Mouse (Mus musculus): Measurements from ENCODE around the gene Hist3h2a.

DNA sequence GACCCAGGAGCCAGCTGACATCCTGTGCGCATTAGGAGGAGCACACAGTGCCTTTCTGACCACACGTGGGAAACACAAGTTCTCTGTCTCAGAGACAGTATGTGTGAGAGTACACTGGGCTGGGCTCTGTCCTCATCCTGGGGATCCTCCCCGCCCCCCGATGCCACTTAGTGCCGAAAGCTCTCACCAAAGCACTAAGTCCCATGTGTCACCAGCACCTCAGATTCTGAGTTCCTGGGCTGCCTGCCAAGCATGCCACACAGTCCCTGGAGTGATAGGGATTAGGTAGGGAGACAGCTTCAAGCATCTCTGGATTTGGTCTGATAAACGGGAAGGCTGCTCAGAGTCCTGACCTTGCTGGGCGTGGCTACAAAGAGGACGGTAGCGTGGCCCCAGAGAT is 36.3 kb downstream of the Hist3h2a start:
- no peak for TF ChIP-seq HCFC1 (IDR thresholded peaks at IDR 0.05; ENCODE audit: borderline replicate concordance, insufficient read depth, low read length)
- TF ChIP-seq ZNF384 (IDR thresholded peaks at IDR 0.05; ENCODE audit: low read depth, low read length): no peak

All from ES-E14 (cell line).